In genomic region chr13:23424494-23425325, GRCm38 (mm10) we compare ENCODE assay signal across 8 mouse cellular contexts. TPM values are rescaled to one million over a fixed set of nuclear protein-coding genes. Genes with fewer than 3 reads are reported as not detected.
A peak's percentile ranks its signal among the peaks of the same experiment; 100 is the strongest.
DNase-seq lines count a peak whose midpoint lies in the region; ATAC-seq and TF ChIP-seq lines count a peak whose summit lies in the region.

No protein-coding gene starts in this region.

- WGBS in cerebellum, adult 2 months, result 2% methylated on average over 25 of the region's 25 CpGs
- WGBS in lung, adult 2 months, result 3% methylated on average over 25 of the region's 25 CpGs
- WGBS in neural tube, embryonic 14.5 days, result 2% methylated on average over 25 of the region's 25 CpGs

- no peak for TF ChIP-seq POLR2A in cerebellum, adult 2 months (IDR thresholded peaks at IDR 0.05; ENCODE audit: borderline replicate concordance, insufficient read depth, low read length)
- TF ChIP-seq POLR2A in lung, adult 2 months (IDR thresholded peaks at IDR 0.05; ENCODE audit: borderline replicate concordance, extremely low read depth, low read depth, low read length), result no peak

- no peaks in the 10 kb centered on the region for H3K27me3 ChIP-seq in cerebellum, adult 2 months (ENCODE audit: control insufficient read depth, insufficient read depth, low read length)
- H3K27me3 ChIP-seq in neural tube, embryonic 14.5 days (ENCODE audit: control insufficient read depth, insufficient read depth, low read length), result no peaks in the 10 kb centered on the region

- peak overlapping the region; percentile 89 for H3K4me2 ChIP-seq in neural tube, embryonic 14.5 days (ENCODE audit: low read depth, low read length)

- no peak overlapping the region; the same call in 1 of the 2 replicates for H3K9ac ChIP-seq in neural tube, embryonic 14.5 days (replicated peaks; ENCODE audit: low read depth, low read length)

- TF ChIP-seq CTCF in cerebellum, adult 2 months (IDR thresholded peaks at IDR 0.05; ENCODE audit: borderline replicate concordance, insufficient read depth, low read depth, low read length), result peak; percentile 78
- TF ChIP-seq CTCF in lung, adult 2 months (IDR thresholded peaks at IDR 0.05; ENCODE audit: insufficient read depth, low read length), result peak; percentile 74

- peak overlapping the region; percentile 87 for H3K4me3 ChIP-seq in cerebellum, adult 2 months (replicated peaks; ENCODE audit: insufficient read depth, low read depth, low read length)
- peak overlapping the region; percentile 58 for H3K4me3 ChIP-seq in lung, adult 2 months (replicated peaks; ENCODE audit: extremely low read depth, low read depth, low read length)
- H3K4me3 ChIP-seq in neural tube, embryonic 14.5 days (ENCODE audit: low read depth, low read length), result peak overlapping the region; percentile 83

- peaks cover 15% of the 10 kb centered on the region for H3K36me3 ChIP-seq in neural tube, embryonic 14.5 days (ENCODE audit: control insufficient read depth, insufficient read depth, low read length)

- DNase-seq in MEL-GATA-1-ER (ENCODE audit: extremely low read depth, low read depth), result peak; percentile 84
- peak; percentile 89 to 91 for DNase-seq in cerebellum, adult 2 months
- peak; percentile 95 for DNase-seq in forelimb bud, embryonic 11.5 days (ENCODE audit: low read depth, low spot score)
- peak; percentile 93 for DNase-seq in heart, postnatal 4 days
- peak; percentile 81 to 88 for DNase-seq in layer of hippocampus, adult 8-10 months (ENCODE audit: low spot score in 2 of 2)
- DNase-seq in lung, adult 2 months, result peak; percentile 81
- DNase-seq in thymus, adult 18-20 months, result peak; percentile 76 to 78

- ATAC-seq in neural tube, embryonic 14.5 days (ENCODE audit: low read depth), result peak; percentile 82

- peaks cover 4% of the 10 kb centered on the region; the same call in 1 of the 2 replicates for H3K4me1 ChIP-seq in cerebellum, adult 2 months (ENCODE audit: control insufficient read depth, insufficient read depth, low read length)
- H3K4me1 ChIP-seq in lung, adult 2 months (ENCODE audit: control insufficient read depth, insufficient read depth, low read length), result no peaks in the 10 kb centered on the region
- peaks cover 6% of the 10 kb centered on the region; the same call in 1 of the 2 replicates for H3K4me1 ChIP-seq in neural tube, embryonic 14.5 days (ENCODE audit: control insufficient read depth, insufficient read depth, low read length)

- H3K27ac ChIP-seq in cerebellum, adult 2 months (ENCODE audit: insufficient read depth, low read length), result no peak overlapping the region
- no peak overlapping the region for H3K27ac ChIP-seq in neural tube, embryonic 14.5 days (ENCODE audit: low read depth, low read length)

- H3K9me3 ChIP-seq in neural tube, embryonic 14.5 days (ENCODE audit: control insufficient read depth, low read length), result no peaks in the 10 kb centered on the region

RNA-seq across cellular contexts. Expression of gene Abt1, which starts 1.0 kb away (rescaled TPM):
- polyA plus RNA-seq in cerebellum, adult 2 months (2012; rRNA removed), result 9.8 and 10.7 TPM in 2 replicates
- total RNA-seq in heart, postnatal 4 days (2021), result 1 to 10 TPM; 5.0 to 5.6 TPM
- 1 to 10 TPM; 8.0 to 9.0 (median 8.7) TPM for total RNA-seq in layer of hippocampus, adult 8-10 months (2022)
- 2.7 and 3.3 TPM in 2 replicates for polyA plus RNA-seq in lung, adult 2 months (2012; rRNA removed)
- 8.8 and 9.5 TPM in 2 replicates for polyA plus RNA-seq in neural tube, embryonic 14.5 days (2014; fragmentation: Nextera tagmentation; extraction: Ambion mirVana)

RNA-seq across cellular contexts. Expression of gene Btn1a1, which starts 41.0 kb away (rescaled TPM):
- polyA plus RNA-seq in cerebellum, adult 2 months (2012; rRNA removed), result 0.21 and 0.32 TPM in 2 replicates
- total RNA-seq in heart, postnatal 4 days (2021), result under 1 TPM; 0.11 to 0.24 TPM
- not detected for total RNA-seq in layer of hippocampus, adult 8-10 months (2022)
- polyA plus RNA-seq in lung, adult 2 months (2012; rRNA removed), result not detected in 2 replicates
- polyA plus RNA-seq in neural tube, embryonic 14.5 days (2014; fragmentation: Nextera tagmentation; extraction: Ambion mirVana), result 0.17 TPM in 1 of 2 replicates, not detected in the other

RNA-seq across cellular contexts. Expression of gene Zfp322a, which starts 55.7 kb away (rescaled TPM):
- 14.6 and 16.0 TPM in 2 replicates for polyA plus RNA-seq in cerebellum, adult 2 months (2012; rRNA removed)
- 10 to 100 TPM; 17.6 to 23.5 TPM for total RNA-seq in heart, postnatal 4 days (2021)
- 10 to 100 TPM; 26.0 to 33.5 (median 30.2) TPM for total RNA-seq in layer of hippocampus, adult 8-10 months (2022)
- 1.4 and 2.4 TPM in 2 replicates for polyA plus RNA-seq in lung, adult 2 months (2012; rRNA removed)
- polyA plus RNA-seq in neural tube, embryonic 14.5 days (2014; fragmentation: Nextera tagmentation; extraction: Ambion mirVana), result 51.9 and 59.8 TPM in 2 replicates
